Mouse (Mus musculus) small intestine, adult 2 months (tissue): ENCODE data around the gene Wdr12. TPM values are rescaled to one million over a fixed set of nuclear protein-coding genes. Genes with fewer than 3 reads are reported as not detected.

Source experiments
- H3K27ac ChIP-seq: fragments of 200-500 bp; 2 replicates; pipeline ENCODE4 v1.5.1; 2012; ENCODE audit warnings: low read depth, low read length, control low read depth, inconsistent platforms; ENCODE audit not compliant: insufficient read depth
- H3K27me3 ChIP-seq: fragments of 200-500 bp; 2 replicates; pipeline ENCODE4 v1.6.1; 2012; ENCODE audit warnings: mild to moderate bottlenecking, moderate library complexity, low read length, inconsistent platforms; ENCODE audit not compliant: control insufficient read depth, insufficient read depth
- H3K36me3 ChIP-seq: fragments of 200-500 bp; 2 replicates; pipeline ENCODE4 v1.6.1; 2012; ENCODE audit warnings: mild to moderate bottlenecking, low read length, control low read depth, inconsistent platforms; ENCODE audit not compliant: control insufficient read depth, insufficient read depth
- H3K4me1 ChIP-seq: fragments of 200-500 bp; 2 replicates; pipeline ENCODE4 v1.6.1; 2012; ENCODE audit warnings: low read length, inconsistent platforms, mixed read lengths; ENCODE audit not compliant: control insufficient read depth, insufficient read depth, insufficient read length
- H3K4me3 ChIP-seq: fragments of 200-500 bp; 2 replicates; pipeline ENCODE4 v1.5.1; 2012; ENCODE audit warnings: low read depth, mild to moderate bottlenecking, control low read depth, inconsistent platforms, low read length, moderate library complexity
- CTCF ChIP-seq: fragments of 200-500 bp; IDR thresholded peaks from 2 replicates; pipeline ENCODE4 v1.5.1; 2012; ENCODE audit warnings: low read depth, mild to moderate bottlenecking, control low read depth, inconsistent platforms, low read length, moderate library complexity, mixed read lengths; ENCODE audit not compliant: insufficient replicate concordance, insufficient read length; ENCODE audit errors: extremely low read depth
- POLR2A ChIP-seq: fragments of 200-500 bp; IDR thresholded peaks from 2 replicates; pipeline ENCODE4 v1.6.1; 2012; ENCODE audit warnings: low read depth, mild to moderate bottlenecking, control low read depth, inconsistent platforms, low read length, moderate library complexity
- WGBS: fragments of 180-500 bp; shearing (Covaris S2); methylation state at CpG from one replicate; pipeline ENCODE4 v1.1.7; 2018; 5-methylcytosine and 5-hydroxymethylcytosine counted together
- polyA plus RNA-seq: library from polyadenylated mRNA; depleted of rRNA; stranded (reverse); fragments of >200 nt; gene quantifications from 2 replicates; pipeline ENCODE4 v1.2.3, GENCODE M21; 2012; rRNA removed

Gene Wdr12
- 0.49 and 0.69 TPM in 2 replicates for polyA plus RNA-seq

DNA sequence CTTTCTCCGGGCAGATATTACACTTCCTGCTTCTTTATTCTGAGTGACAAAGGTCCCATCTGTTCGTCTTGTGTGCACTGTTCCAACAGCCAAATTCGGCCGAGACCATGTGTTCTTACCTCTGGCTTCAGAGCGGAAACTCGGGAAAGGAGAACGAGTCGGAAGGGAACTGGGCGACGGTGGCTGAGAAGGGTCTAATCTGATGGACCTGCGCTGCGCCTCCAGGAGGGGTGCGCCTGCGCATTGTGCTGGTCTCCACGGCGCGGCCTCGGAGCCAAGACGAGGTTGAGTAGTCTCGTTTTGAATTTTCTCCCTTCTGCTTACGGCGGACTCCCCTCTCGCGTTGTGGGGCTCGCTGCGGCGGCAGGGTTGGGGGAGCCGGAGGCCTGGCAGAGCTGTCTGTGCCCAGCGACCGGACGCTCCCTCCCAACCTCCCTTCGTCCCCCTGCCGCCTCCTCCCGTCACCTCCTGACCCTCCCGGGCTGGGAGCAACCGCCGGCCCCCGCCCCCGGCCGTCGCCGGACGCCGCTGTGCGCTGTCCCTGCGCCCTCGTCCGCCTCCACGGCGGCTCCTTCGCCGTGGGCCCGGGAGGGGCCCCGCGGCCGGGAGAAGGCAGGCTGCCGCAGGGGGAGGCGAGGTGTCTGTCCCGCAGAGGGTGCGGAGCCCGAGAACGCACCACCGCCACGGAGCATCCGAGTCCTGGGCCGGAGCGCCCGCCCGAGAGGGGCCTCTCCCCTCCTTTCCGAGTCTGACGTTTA lies at the start of gene Wdr12, which contains the start of gene Carf:
Gene Wdr12, minus strand, starts transcription at position 622 of the 758 bp plus-strand sequence.
Gene Carf, plus strand, starts transcription at position 224 of the 758 bp plus-strand sequence.
- under 1% methylated on average over 70 of the region's 71 CpGs for WGBS
- H3K4me3 ChIP-seq, result peak within 1 kb of the TSS; percentile 78
- H3K4me1 ChIP-seq, result no peaks in the 10 kb centered on the region
- peaks cover 5% of the 10 kb centered on the region for H3K36me3 ChIP-seq
- TF ChIP-seq CTCF (no peak), POLR2A (peak; percentile 46; the same call in 1 of the 2 replicates)
- H3K27me3 ChIP-seq, result no peaks in the 10 kb centered on the region
- peak within 1 kb of the TSS; percentile 87 for H3K27ac ChIP-seq

DNA sequence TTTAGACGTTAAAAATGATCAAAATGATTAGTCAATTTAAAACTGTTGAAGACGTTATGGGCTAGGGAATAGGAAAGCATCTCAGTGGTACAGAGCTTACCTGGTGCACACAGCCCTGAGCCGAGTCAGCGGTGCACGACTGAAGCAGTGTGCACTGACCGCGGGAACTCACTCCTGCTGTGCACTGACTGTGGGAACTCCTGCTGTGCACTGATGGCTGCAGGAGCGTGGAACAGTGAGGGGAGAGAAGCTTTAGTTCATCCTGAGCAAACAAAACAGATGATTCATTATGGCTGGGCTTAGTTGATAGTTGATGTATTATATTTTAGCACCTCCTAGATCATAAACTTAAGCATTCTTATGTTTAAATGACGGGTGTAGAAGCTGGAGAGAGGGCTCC lies 38.9 kb upstream of the Wdr12 start:
- TF ChIP-seq POLR2A (no peak), CTCF (no peak)

DNA sequence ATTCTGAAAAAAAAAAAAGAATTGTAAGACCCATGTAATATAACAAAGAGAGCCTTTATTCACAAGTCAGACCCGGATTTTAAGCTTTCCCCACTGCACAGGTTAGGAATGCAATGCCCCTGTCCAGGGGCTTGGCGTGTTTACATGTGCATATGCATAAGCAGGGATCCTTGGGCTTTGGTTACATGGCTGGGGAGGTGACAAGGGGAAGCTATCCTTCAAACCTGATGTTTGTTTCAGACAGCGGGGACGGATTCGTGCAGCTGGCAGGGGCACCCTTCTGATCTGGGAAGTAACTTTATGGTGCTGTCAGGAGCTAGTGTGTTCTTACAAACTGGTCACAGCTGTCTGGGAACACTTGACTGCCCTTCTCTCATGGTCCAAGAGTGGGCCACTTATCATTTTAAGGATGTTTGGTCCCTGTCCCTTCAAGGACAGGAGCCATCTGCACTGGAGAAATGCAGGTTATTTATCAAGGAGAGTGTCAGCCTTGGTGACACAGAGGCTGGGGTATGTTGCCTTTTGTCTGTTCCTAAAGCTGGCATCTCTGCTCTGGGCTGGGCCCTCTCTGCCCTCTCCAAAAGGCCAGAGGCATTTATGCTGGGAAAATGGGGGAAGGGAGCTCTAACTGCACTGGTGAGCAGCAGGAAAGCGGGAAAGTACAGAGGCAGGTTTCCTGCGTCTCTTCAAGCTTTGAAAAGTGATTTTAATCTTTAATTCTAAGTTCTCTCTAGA lies 19.4 kb upstream of the Wdr12 start:
- TF ChIP-seq POLR2A (no peak), CTCF (no peak)
- Histone ChIP-seq H3K4me1 (no peaks in the 10 kb centered on the region), H3K4me3 (no peak overlapping the region), H3K27ac (no peak overlapping the region), H3K36me3 (peaks cover 2% of the 10 kb centered on the region; the same call in 1 of the 2 replicates), H3K27me3 (no peaks in the 10 kb centered on the region)
- 91% methylated on average over 7 of the region's 7 CpGs for WGBS

More for the DNA sequence above, 38.9 kb upstream of the Wdr12 start:
- Histone ChIP-seq H3K27ac (no peak overlapping the region), H3K4me1 (no peaks in the 10 kb centered on the region), H3K27me3 (no peaks in the 10 kb centered on the region), H3K4me3 (no peak overlapping the region), H3K36me3 (0 out of 2 replicates have a peak, but pooled peaks cover 5% of the 10 kb centered on the region)
- WGBS, result 70% methylated on average over 9 of the region's 9 CpGs

DNA sequence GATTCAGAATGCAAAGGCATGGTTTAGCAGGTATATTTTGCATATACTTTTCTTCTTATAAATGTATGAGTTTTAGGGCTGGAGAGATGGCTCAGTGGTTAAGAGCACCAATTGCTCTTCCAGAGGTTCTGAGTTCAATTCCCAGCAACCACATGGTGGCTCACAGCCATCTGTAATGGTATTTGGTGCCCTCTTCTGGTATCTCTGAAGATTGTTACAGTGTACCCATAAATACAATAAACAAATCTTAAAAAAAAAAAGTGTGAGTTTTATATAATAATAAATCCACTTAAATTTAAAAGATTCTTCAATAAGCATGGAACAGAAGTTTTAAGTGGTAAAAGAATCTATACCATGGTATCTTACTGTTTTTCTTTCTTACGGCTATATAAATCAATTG lies 6.1 kb upstream of the Wdr12 start:
- no peaks in the 10 kb centered on the region for H3K27me3 ChIP-seq
- H3K27ac ChIP-seq, result no peak overlapping the region
- no peaks in the 10 kb centered on the region for H3K4me1 ChIP-seq
- no peak for TF ChIP-seq CTCF
- TF ChIP-seq POLR2A, result no peak
- H3K36me3 ChIP-seq, result peaks cover 8% of the 10 kb centered on the region
- H3K4me3 ChIP-seq, result no peak overlapping the region
- 100% methylated on average over 1 of the region's 1 CpGs for WGBS

DNA sequence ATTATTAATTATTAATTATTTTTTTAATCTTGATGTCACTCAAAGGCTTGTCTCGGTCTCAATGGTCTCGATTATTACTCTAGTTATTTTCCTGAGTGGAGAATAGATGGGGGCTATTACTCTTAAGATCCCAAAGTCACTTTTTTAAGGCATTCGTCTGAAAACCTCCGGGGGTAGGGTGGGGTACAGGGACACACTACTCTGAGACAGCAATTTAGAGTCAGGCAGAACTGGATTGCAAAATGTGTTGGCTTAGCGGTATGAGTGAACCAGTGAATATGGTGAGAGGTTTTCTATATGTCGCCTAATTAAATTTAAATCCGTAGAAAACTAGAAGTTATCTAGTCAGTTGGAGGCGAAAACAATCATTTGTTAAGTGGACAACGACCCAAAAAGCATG lies 394 bp upstream of the Wdr12 start:
- peaks cover 5% of the 10 kb centered on the region for H3K36me3 ChIP-seq
- no peak for TF ChIP-seq CTCF
- no peak for TF ChIP-seq POLR2A
- WGBS, result 10% methylated on average over 9 of the region's 9 CpGs
- peak overlapping the region; percentile 78 for H3K4me3 ChIP-seq
- no peaks in the 10 kb centered on the region for H3K27me3 ChIP-seq
- no peaks in the 10 kb centered on the region for H3K4me1 ChIP-seq
- H3K27ac ChIP-seq, result no peak overlapping the region

DNA sequence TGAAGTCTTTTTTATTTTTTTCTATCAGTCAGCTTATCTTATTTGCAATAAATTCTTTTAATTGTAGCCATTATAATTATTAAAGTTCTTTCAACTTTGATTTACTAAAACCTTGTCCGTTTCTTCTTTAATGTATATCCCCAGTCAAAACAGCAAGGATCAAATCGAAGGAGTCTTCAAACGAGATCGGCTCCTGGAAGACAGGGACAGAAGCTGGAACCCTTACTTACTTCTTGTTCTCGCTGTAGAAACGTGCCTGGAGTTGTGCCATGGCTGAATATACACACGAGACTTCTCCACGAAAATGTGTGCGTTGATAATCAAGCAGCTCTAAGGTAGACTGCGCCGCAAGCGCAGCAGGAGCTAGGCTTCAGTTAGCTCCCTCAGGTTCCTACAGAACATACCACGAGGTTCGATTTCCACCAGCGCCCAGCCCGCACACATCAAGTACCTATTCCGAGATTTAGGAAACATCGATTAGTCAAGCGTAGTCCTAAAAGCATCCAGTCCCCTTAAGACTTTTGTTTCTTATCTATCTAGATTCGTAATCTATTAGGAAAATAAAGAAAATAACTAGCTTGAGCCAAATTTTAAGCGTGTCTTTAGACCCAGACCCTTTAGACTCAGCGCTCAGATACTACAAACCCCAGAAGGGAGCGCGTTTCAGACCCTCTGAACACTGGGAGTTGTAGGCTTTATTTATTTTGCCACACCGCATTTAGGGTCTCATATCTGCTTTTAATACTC lies 995 bp downstream of the Wdr12 start:
- TF ChIP-seq CTCF (no peak), POLR2A (no peak)
- H3K4me3 ChIP-seq, result peak overlapping the region; percentile 78
- peak overlapping the region; percentile 60 for H3K27ac ChIP-seq
- no peaks in the 10 kb centered on the region for H3K4me1 ChIP-seq
- WGBS, result under 1% methylated on average over 25 of the region's 25 CpGs
- H3K27me3 ChIP-seq, result no peaks in the 10 kb centered on the region
- peaks cover 7% of the 10 kb centered on the region for H3K36me3 ChIP-seq
